ENCODE assay signal across 7 mouse cellular contexts in the genomic region with DNA sequence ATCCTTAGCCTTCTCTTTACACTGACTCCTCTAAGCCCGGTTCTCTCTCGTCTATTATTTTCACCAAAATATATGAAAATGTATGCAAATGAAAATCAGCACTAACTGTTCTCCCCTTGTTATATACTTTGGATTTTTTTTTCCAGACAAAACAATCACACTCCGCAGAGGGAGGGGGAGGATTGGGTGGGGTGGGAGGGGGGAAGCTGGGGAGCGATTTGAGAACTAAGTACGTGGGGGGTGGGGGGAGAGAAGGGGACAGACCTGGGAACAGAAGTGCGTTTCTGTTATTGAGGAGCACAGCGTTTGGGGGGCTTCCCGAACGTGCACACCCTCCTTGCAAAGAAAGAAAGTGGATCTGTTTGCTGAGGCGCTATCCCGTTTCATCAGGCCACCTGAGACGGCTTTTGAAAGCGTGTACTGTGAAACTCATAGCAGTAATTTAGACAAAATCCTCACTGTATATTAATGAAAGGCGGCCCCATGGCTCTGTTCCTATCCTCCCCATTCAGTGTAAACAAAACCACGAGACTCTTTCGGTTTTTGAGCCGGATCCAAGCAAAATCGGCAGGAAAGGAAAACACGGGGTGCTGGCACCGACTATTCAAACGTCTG. TPM values are rescaled to one million over a fixed set of nuclear protein-coding genes. Genes with fewer than 3 reads are reported as not detected.
DNase-seq lines count a peak whose midpoint lies in the region; ATAC-seq lines count a peak whose summit lies in the region.

No protein-coding gene starts in this region.

- H3K4me1 ChIP-seq in embryonic facial prominence, embryonic 13.5 days, result peaks cover 20% of the 10 kb centered on the region
- peaks cover 5% of the 10 kb centered on the region for H3K4me1 ChIP-seq in hindbrain, embryonic 14.5 days (replicated peaks; ENCODE audit: control insufficient read depth, insufficient read depth, low read length)
- peaks cover 32% of the 10 kb centered on the region for H3K4me1 ChIP-seq in midbrain, embryonic 15.5 days

- WGBS in embryonic facial prominence, embryonic 13.5 days, result under 1% methylated on average over 21 of the region's 21 CpGs
- WGBS in hindbrain, embryonic 14.5 days, result under 1% methylated on average over 21 of the region's 21 CpGs
- under 1% methylated on average over 21 of the region's 21 CpGs for WGBS in midbrain, embryonic 15.5 days

- peak overlapping the region; percentile 74 for H3K9ac ChIP-seq in embryonic facial prominence, embryonic 13.5 days
- H3K9ac ChIP-seq in hindbrain, embryonic 14.5 days, result peak overlapping the region; percentile 88
- peak overlapping the region; percentile 72 for H3K9ac ChIP-seq in midbrain, embryonic 15.5 days

- H3K4me2 ChIP-seq in embryonic facial prominence, embryonic 13.5 days, result peak overlapping the region; percentile 73
- H3K4me2 ChIP-seq in hindbrain, embryonic 14.5 days (replicated peaks), result peak overlapping the region; percentile 99
- H3K4me2 ChIP-seq in midbrain, embryonic 15.5 days, result peak overlapping the region; percentile 94

- H3K9me3 ChIP-seq in embryonic facial prominence, embryonic 13.5 days, result no peaks in the 10 kb centered on the region
- no peaks in the 10 kb centered on the region for H3K9me3 ChIP-seq in hindbrain, embryonic 14.5 days (ENCODE audit: control insufficient read depth, low read length)
- H3K9me3 ChIP-seq in midbrain, embryonic 15.5 days, result no peaks in the 10 kb centered on the region

- ATAC-seq in embryonic facial prominence, embryonic 13.5 days (ENCODE audit: insufficient number of reproducible peaks, insufficient read depth, low FRiP score, low TSS enrichment, low read depth), result no peak
- no peak for ATAC-seq in hindbrain, embryonic 14.5 days (ENCODE audit: low FRiP score)
- no peak for ATAC-seq in midbrain, embryonic 15.5 days (replicated peaks)

- no peaks in the 10 kb centered on the region for H3K36me3 ChIP-seq in embryonic facial prominence, embryonic 13.5 days
- H3K36me3 ChIP-seq in hindbrain, embryonic 14.5 days (replicated peaks; ENCODE audit: control insufficient read depth, insufficient read depth), result peaks cover 9% of the 10 kb centered on the region; the same call in 1 of the 2 replicates
- no peaks in the 10 kb centered on the region for H3K36me3 ChIP-seq in midbrain, embryonic 15.5 days (replicated peaks)

- peaks cover 85% of the 10 kb centered on the region for H3K27me3 ChIP-seq in embryonic facial prominence, embryonic 13.5 days
- no peaks in the 10 kb centered on the region for H3K27me3 ChIP-seq in hindbrain, embryonic 14.5 days (ENCODE audit: control insufficient read depth, insufficient read depth, low read length)
- H3K27me3 ChIP-seq in midbrain, embryonic 15.5 days (replicated peaks), result no peaks in the 10 kb centered on the region

- peak; percentile 65 to 71 for DNase-seq in layer of hippocampus, postnatal 14 days (ENCODE audit: low spot score in 2 of 2)
- no peak for DNase-seq in layer of hippocampus, postnatal 36 days
- DNase-seq in hindbrain, embryonic 14.5 days (ENCODE audit: low spot score), result no peak
- DNase-seq in cerebellum, adult 9-11 months, result no peak
- DNase-seq in T-cell, adult 2 months (ENCODE audit: low spot score), result no peak

- H3K27ac ChIP-seq in embryonic facial prominence, embryonic 13.5 days, result peak overlapping the region; percentile 87
- H3K27ac ChIP-seq in hindbrain, embryonic 14.5 days, result peak overlapping the region; percentile 98
- peak overlapping the region; percentile 99 for H3K27ac ChIP-seq in midbrain, embryonic 15.5 days

- peak overlapping the region; percentile 65 for H3K4me3 ChIP-seq in embryonic facial prominence, embryonic 13.5 days
- H3K4me3 ChIP-seq in hindbrain, embryonic 14.5 days (replicated peaks; ENCODE audit: low read length), result peak overlapping the region; percentile 89
- peak overlapping the region; percentile 88 for H3K4me3 ChIP-seq in midbrain, embryonic 15.5 days

RNA-seq across cellular contexts. Expression of a gene that starts 2.4 kb away (rescaled TPM):
- 10 to 100 TPM; 53.2 to 54.3 TPM for total RNA-seq in layer of hippocampus, postnatal 14 days (2021)
- total RNA-seq in layer of hippocampus, postnatal 36 days (2021), result 10 to 100 TPM; 67.8 to 68.4 TPM
- polyA plus RNA-seq in embryonic facial prominence, embryonic 13.5 days (2015; fragmentation: Nextera tagmentation; extraction: Ambion mirVana), result 11.4 and 13.4 TPM in 2 replicates
- polyA plus RNA-seq in hindbrain, embryonic 14.5 days (2014; fragmentation: Nextera tagmentation; extraction: Ambion mirVana), result 10.6 and 11.5 TPM in 2 replicates
- polyA plus RNA-seq in midbrain, embryonic 15.5 days (2015; fragmentation: Nextera tagmentation; extraction: Ambion mirVana), result 19.0 and 21.3 TPM in 2 replicates

Comparison
In these comparisons a context has a peak if more than half of its experiments do, and no peak if none do; other contexts are left out.
1. DNase-seq: peak in layer of hippocampus, postnatal 14 days (2 of 2); none in layer of hippocampus, postnatal 36 days (0 of 2), hindbrain, embryonic 14.5 days (single experiment), cerebellum, adult 9-11 months (single experiment) and T-cell, adult 2 months (single experiment).
2. Peak in every context shown above with its lines, with median percentiles within 50 percentile points of each other: H3K27ac ChIP-seq, H3K4me2 ChIP-seq, H3K4me3 ChIP-seq and H3K9ac ChIP-seq.